Mouse (Mus musculus) cerebellum, adult 2 months (tissue): Measurements from ENCODE around the gene Gm4177.
"Not testable (repeated sequence)": the region's sequence is repeated elsewhere in the genome, so short reads cannot be mapped to it uniquely, and the experiment has no call there.

ENCODE experiments used
- CTCF ChIP-seq: fragments of 200-500 bp; IDR thresholded peaks from 2 replicates; pipeline ENCODE4 v1.5.1; 2011; ENCODE audit warnings: low read depth, mild to moderate bottlenecking, control low read depth, low read length, moderate library complexity, borderline replicate concordance; ENCODE audit not compliant: insufficient read depth
- POLR2A ChIP-seq: fragments of 200-500 bp; IDR thresholded peaks from 2 replicates; pipeline ENCODE4 v1.6.1; 2011; ENCODE audit warnings: low read length, control low read depth, borderline replicate concordance; ENCODE audit not compliant: insufficient read depth

- TF ChIP-seq CTCF, POLR2A: not testable (repeated sequence)
Measured at GRCm38 (mm10) chr7:21832051-21832450, 35.5 kb upstream of the Gm4177 start, which contains the start of gene Vmn1r135.
